Mouse (Mus musculus): Measurements from ENCODE around the gene Abca3. TPM values are rescaled to one million over a fixed set of nuclear protein-coding genes. Genes with fewer than 3 reads are reported as not detected.

Gene Abca3
- 30.4 and 30.7 TPM in 2 replicates for polyA plus RNA-seq (2014; fragmentation: Nextera tagmentation; extraction: Ambion mirVana)

DNA sequence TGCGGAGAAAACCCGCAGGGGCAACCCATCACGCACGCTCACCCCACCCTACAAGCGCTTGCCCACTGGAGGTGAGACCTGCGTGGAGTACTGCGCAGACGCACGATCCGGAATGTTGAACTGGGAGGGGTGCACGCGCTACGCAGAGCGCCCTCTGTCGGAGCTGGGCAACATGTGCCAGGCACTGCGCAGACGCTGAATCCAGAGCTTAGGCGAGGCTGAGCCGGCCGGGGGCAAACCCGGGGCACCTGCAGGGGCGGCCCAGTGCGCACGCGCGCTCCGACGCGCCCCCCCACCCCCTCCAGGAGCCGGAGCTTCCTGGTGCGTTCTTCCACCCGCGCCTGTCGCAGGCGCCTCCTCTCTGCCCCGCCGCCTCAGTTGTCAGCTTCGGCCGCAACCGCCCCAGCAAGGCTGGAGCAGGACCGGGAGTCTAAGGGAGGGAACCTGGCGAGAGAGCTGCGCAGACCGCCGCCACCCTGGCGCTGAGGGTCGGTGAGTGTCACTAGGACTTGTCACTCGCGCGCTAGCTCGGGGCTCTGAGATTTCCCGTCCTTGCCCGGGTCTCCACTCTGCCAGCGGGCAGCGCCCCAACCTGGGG, at the start of gene Abca3:
Abca3 (plus strand) TSS at position 191 of the 598 bp plus-strand sequence.
- Histone ChIP-seq H3K9me3 (ENCODE audit: control insufficient read depth, low read length) (no peaks in the 10 kb centered on the region), H3K27me3 (replicated peaks; ENCODE audit: control insufficient read depth, insufficient read depth, low read length) (peaks cover 11% of the 10 kb centered on the region), H3K4me2 (peak within 1 kb of the TSS; percentile 99), H3K4me3 (ENCODE audit: low read depth, low read length) (peak within 1 kb of the TSS; percentile 83), H3K36me3 (ENCODE audit: control insufficient read depth, insufficient read depth, low read length) (no peaks in the 10 kb centered on the region), H3K4me1 (replicated peaks; ENCODE audit: control insufficient read depth, insufficient read depth, low read length) (peaks cover 33% of the 10 kb centered on the region), H3K27ac (ENCODE audit: low read depth, low read length) (peak within 1 kb of the TSS; percentile 94), H3K9ac (ENCODE audit: low read depth, low read length) (peak within 1 kb of the TSS; percentile 91)
- under 1% methylated on average over 53 of the region's 55 CpGs for WGBS
- peak; percentile 92 for DNase-seq (ENCODE audit: low spot score)
- peak; percentile 87 for ATAC-seq (replicated peaks; ENCODE audit: low FRiP score)

GRCm38 (mm10) chr17:24307500-24307899, 44.2 kb upstream of the Abca3 start:
- no peaks in the 10 kb centered on the region for H3K4me1 ChIP-seq (replicated peaks; ENCODE audit: control insufficient read depth, insufficient read depth, low read length)
- DNase-seq (ENCODE audit: low spot score) (no peak), ATAC-seq (replicated peaks; ENCODE audit: low FRiP score) (no peak)
- no peak overlapping the region for H3K4me2 ChIP-seq
- H3K27ac ChIP-seq (ENCODE audit: low read depth, low read length) = no peak overlapping the region
- H3K36me3 ChIP-seq (ENCODE audit: control insufficient read depth, insufficient read depth, low read length) = no peaks in the 10 kb centered on the region
- WGBS = 28% methylated on average over 4 of the region's 4 CpGs
- no peaks in the 10 kb centered on the region for H3K9me3 ChIP-seq (ENCODE audit: control insufficient read depth, low read length)
- H3K9ac ChIP-seq (ENCODE audit: low read depth, low read length) = no peak overlapping the region
- no peak overlapping the region for H3K4me3 ChIP-seq (ENCODE audit: low read depth, low read length)
- H3K27me3 ChIP-seq (replicated peaks; ENCODE audit: control insufficient read depth, insufficient read depth, low read length) = no peaks in the 10 kb centered on the region

DNA sequence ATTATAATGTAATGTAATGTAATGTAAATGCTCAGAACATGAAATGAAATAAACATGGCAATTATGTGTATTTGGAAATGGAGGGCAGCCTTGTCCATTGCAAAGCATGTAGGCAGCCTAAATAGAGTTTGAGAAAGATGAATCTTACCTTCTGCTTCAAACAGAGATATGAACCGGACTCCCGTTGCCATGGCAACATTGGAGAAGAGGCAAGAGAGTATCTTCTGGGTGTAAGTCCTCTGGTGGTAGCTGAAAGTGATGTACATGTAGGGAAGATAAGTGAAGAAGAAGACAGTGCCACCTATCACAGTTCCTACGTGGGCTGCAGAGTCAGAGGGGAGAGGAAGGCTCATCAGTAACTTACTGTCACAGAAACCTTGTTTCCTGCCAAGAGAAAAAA, 30.9 kb upstream of the Abca3 start:
- ATAC-seq (replicated peaks; ENCODE audit: low FRiP score) (no peak), DNase-seq (ENCODE audit: low spot score) (no peak)
- 74% methylated on average over 3 of the region's 3 CpGs for WGBS

DNA sequence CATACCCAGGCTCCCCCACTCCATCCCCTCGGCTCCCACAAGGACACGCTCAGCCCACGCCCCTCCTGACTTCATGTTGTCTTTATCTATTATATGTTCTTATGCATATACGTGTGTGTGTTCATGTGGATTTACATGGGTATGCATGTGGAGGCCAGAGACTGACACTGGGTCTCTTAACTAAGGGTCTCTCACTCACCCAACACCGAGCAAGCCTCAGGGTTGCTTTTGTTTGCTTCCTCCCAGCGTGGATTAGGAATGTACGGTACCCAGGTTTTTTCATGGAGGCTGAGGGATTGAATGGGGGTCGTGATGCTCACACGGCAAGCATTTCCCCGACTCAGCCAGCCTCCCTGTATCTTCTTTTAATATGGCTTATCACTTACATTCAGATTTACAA, 26.7 kb upstream of the Abca3 start:
- no peak for ATAC-seq (replicated peaks; ENCODE audit: low FRiP score)
- Histone ChIP-seq H3K4me3 (ENCODE audit: low read depth, low read length) (no peak overlapping the region), H3K9me3 (ENCODE audit: control insufficient read depth, low read length) (0 out of 2 replicates have a peak, but pooled peaks cover 3% of the 10 kb centered on the region), H3K27me3 (replicated peaks; ENCODE audit: control insufficient read depth, insufficient read depth, low read length) (no peaks in the 10 kb centered on the region), H3K9ac (ENCODE audit: low read depth, low read length) (no peak overlapping the region), H3K4me1 (replicated peaks; ENCODE audit: control insufficient read depth, insufficient read depth, low read length) (no peaks in the 10 kb centered on the region), H3K4me2 (no peak overlapping the region), H3K27ac (ENCODE audit: low read depth, low read length) (no peak overlapping the region), H3K36me3 (ENCODE audit: control insufficient read depth, insufficient read depth, low read length) (no peaks in the 10 kb centered on the region)
- 76% methylated on average over 10 of the region's 10 CpGs for WGBS
- DNase-seq (ENCODE audit: low spot score) = no peak

More for the DNA sequence above, 30.9 kb upstream of the Abca3 start:
- H3K4me2 ChIP-seq = no peak overlapping the region
- no peaks in the 10 kb centered on the region for H3K4me1 ChIP-seq (replicated peaks; ENCODE audit: control insufficient read depth, insufficient read depth, low read length)
- no peaks in the 10 kb centered on the region for H3K27me3 ChIP-seq (replicated peaks; ENCODE audit: control insufficient read depth, insufficient read depth, low read length)
- 0 out of 2 replicates have a peak, but pooled peaks cover 3% of the 10 kb centered on the region for H3K9me3 ChIP-seq (ENCODE audit: control insufficient read depth, low read length)
- H3K9ac ChIP-seq (ENCODE audit: low read depth, low read length) = no peak overlapping the region
- no peaks in the 10 kb centered on the region for H3K36me3 ChIP-seq (ENCODE audit: control insufficient read depth, insufficient read depth, low read length)
- no peak overlapping the region for H3K27ac ChIP-seq (ENCODE audit: low read depth, low read length)
- H3K4me3 ChIP-seq (ENCODE audit: low read depth, low read length) = no peak overlapping the region

GRCm38 (mm10) chr17:24327656-24328055, 24.1 kb upstream of the Abca3 start:
- WGBS = 77% methylated on average over 7 of the region's 7 CpGs
- no peaks in the 10 kb centered on the region for H3K36me3 ChIP-seq (ENCODE audit: control insufficient read depth, insufficient read depth, low read length)
- no peak overlapping the region for H3K4me2 ChIP-seq
- ATAC-seq (replicated peaks; ENCODE audit: low FRiP score) = no peak
- no peaks in the 10 kb centered on the region for H3K27me3 ChIP-seq (replicated peaks; ENCODE audit: control insufficient read depth, insufficient read depth, low read length)
- H3K4me1 ChIP-seq (replicated peaks; ENCODE audit: control insufficient read depth, insufficient read depth, low read length) = no peaks in the 10 kb centered on the region
- no peaks in the 10 kb centered on the region for H3K9me3 ChIP-seq (ENCODE audit: control insufficient read depth, low read length)
- H3K27ac ChIP-seq (ENCODE audit: low read depth, low read length) = no peak overlapping the region
- no peak overlapping the region for H3K9ac ChIP-seq (ENCODE audit: low read depth, low read length)
- no peak overlapping the region for H3K4me3 ChIP-seq (ENCODE audit: low read depth, low read length)
- no peak for DNase-seq (ENCODE audit: low spot score)

DNA sequence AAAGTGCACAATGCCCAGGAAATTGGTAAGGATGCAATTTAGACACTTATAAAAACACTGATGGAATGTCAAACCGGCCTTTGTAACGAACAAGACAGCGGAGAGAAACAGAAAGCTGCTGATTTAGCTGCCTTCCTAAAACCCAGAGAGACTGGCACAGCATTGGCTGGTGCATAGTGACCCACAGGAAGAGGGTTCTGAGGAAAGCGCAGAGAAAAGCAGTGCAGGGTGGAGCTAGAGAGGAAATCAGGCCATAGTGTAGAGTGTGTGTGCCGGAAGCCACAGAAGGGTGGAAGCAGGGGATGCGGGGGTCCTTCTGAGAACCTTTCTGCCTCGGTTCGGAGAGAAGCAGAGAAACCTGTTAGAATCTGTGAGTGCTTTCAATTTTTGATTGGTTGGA, 7.1 kb upstream of the Abca3 start:
- H3K9ac ChIP-seq (ENCODE audit: low read depth, low read length) = no peak overlapping the region
- H3K4me3 ChIP-seq (ENCODE audit: low read depth, low read length) = no peak overlapping the region
- no peak for ATAC-seq (replicated peaks; ENCODE audit: low FRiP score)
- H3K27ac ChIP-seq (ENCODE audit: low read depth, low read length) = no peak overlapping the region
- 61% methylated on average over 8 of the region's 8 CpGs for WGBS
- DNase-seq (ENCODE audit: low spot score) = no peak
- no peaks in the 10 kb centered on the region for H3K9me3 ChIP-seq (ENCODE audit: control insufficient read depth, low read length)
- peak overlapping the region; percentile 16 for H3K4me2 ChIP-seq
- no peaks in the 10 kb centered on the region for H3K36me3 ChIP-seq (ENCODE audit: control insufficient read depth, insufficient read depth, low read length)
- H3K4me1 ChIP-seq (replicated peaks; ENCODE audit: control insufficient read depth, insufficient read depth, low read length) = no peaks in the 10 kb centered on the region; the same call in 1 of the 2 replicates
- no peaks in the 10 kb centered on the region for H3K27me3 ChIP-seq (replicated peaks; ENCODE audit: control insufficient read depth, insufficient read depth, low read length)

- Histone ChIP-seq H3K9ac (ENCODE audit: low read depth, low read length) (no peak overlapping the region), H3K27me3 (replicated peaks; ENCODE audit: control insufficient read depth, insufficient read depth, low read length) (peaks cover 11% of the 10 kb centered on the region), H3K9me3 (ENCODE audit: control insufficient read depth, low read length) (no peaks in the 10 kb centered on the region), H3K4me3 (ENCODE audit: low read depth, low read length) (no peak overlapping the region), H3K4me2 (no peak overlapping the region), H3K4me1 (replicated peaks; ENCODE audit: control insufficient read depth, insufficient read depth, low read length) (peaks cover 5% of the 10 kb centered on the region), H3K27ac (ENCODE audit: low read depth, low read length) (no peak overlapping the region), H3K36me3 (ENCODE audit: control insufficient read depth, insufficient read depth, low read length) (no peaks in the 10 kb centered on the region)
- 50% methylated on average over 7 of the region's 7 CpGs for WGBS
- ATAC-seq (replicated peaks; ENCODE audit: low FRiP score) (no peak), DNase-seq (ENCODE audit: low spot score) (no peak)
Observed at GRCm38 (mm10) chr17:24346831-24347230, 4.9 kb upstream of the Abca3 start.

DNA sequence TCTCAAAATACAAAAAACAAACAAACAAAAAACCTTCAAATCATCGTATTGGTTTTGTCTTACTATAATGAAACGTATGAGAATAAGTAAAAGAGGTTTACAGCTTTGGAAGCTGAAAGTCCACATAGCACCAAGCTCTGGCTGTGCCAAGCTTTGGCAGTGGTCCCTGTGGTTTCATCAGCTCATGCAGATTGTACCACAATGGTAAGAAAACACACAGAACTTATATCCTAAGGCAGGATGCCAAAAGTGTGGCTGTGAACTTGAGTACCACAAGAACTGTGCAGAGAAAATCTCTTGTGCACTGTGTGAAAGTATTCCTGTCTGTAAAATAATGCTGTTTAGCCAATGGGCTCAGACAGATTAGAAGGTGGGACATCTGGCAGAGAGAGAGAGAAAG, 2.6 kb upstream of the Abca3 start:
- H3K4me3 ChIP-seq (ENCODE audit: low read depth, low read length) = no peak overlapping the region
- no peak for ATAC-seq (replicated peaks; ENCODE audit: low FRiP score)
- no peaks in the 10 kb centered on the region for H3K36me3 ChIP-seq (ENCODE audit: control insufficient read depth, insufficient read depth, low read length)
- DNase-seq (ENCODE audit: low spot score) = no peak
- no peak overlapping the region for H3K9ac ChIP-seq (ENCODE audit: low read depth, low read length)
- H3K27me3 ChIP-seq (replicated peaks; ENCODE audit: control insufficient read depth, insufficient read depth, low read length) = peaks cover 11% of the 10 kb centered on the region
- no peaks in the 10 kb centered on the region for H3K9me3 ChIP-seq (ENCODE audit: control insufficient read depth, low read length)
- no peak overlapping the region for H3K4me2 ChIP-seq
- 71% methylated on average over 2 of the region's 2 CpGs for WGBS
- peaks cover 19% of the 10 kb centered on the region for H3K4me1 ChIP-seq (replicated peaks; ENCODE audit: control insufficient read depth, insufficient read depth, low read length)
- no peak overlapping the region for H3K27ac ChIP-seq (ENCODE audit: low read depth, low read length)
